Mouse (Mus musculus): ENCODE data around the gene Bpifb5.
A peak's percentile ranks its signal among the peaks of the same experiment; 100 is the strongest.
"Not testable (repeated sequence)": the region's sequence is repeated elsewhere in the genome, so short reads cannot be mapped to it uniquely, and the experiment has no call there.

Bpifb5 gene

GRCm38 (mm10) chr2:154240771-154241170 lies 17.2 kb downstream of the Bpifb5 start:
- no peak for ATAC-seq (ENCODE audit: low TSS enrichment)

GRCm38 (mm10) chr2:154242726-154243125 lies 19.2 kb downstream of the Bpifb5 start:
- not testable (repeated sequence) for ATAC-seq (ENCODE audit: low TSS enrichment)

GRCm38 (mm10) chr2:154243356-154244036 lies 20.0 kb downstream of the Bpifb5 start:
- peak; percentile 97 for ATAC-seq (ENCODE audit: low TSS enrichment)

GRCm38 (mm10) chr2:154245322-154245721 lies 21.8 kb downstream of the Bpifb5 start:
- ATAC-seq (ENCODE audit: low TSS enrichment): no peak

GRCm38 (mm10) chr2:154255254-154255653 lies 31.7 kb downstream of the Bpifb5 start:
- not testable (repeated sequence) for ATAC-seq (ENCODE audit: low TSS enrichment)

DNA sequence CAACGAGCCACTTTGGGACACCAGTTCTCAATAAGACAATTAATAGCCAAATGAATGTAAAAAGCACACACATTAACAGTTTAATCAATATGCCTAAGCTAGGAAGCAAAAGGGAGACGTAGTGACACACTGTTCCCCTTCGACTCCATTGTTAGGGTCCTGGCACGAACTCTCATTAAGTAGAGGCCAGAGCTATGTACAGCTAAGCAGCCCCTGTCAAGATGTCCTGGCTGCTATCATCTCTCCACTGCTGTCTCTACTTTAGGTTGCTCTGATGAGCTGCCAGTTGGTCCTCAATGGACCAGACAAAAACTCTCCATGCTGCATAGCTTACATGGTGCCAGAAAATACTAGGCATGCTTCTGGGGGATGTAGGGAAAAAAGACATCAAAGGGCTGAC lies 32.2 kb downstream of the Bpifb5 start:
- no peak for ATAC-seq (ENCODE audit: low TSS enrichment)

GRCm38 (mm10) chr2:154257554-154257953 lies 34.0 kb downstream of the Bpifb5 start, which contains the start of gene Bpifb9a:
Gene Bpifb9a (plus strand): TSS chr2:154257854.
- not testable (repeated sequence) for ATAC-seq (ENCODE audit: low TSS enrichment)

GRCm38 (mm10) chr2:154264397-154264796 lies 40.9 kb downstream of the Bpifb5 start:
- ATAC-seq (ENCODE audit: low TSS enrichment): not testable (repeated sequence)

Data from frontal cortex, adult (tissue).